Mouse (Mus musculus): ENCODE measurements around the gene Card14.

GRCm38 (mm10) chr11:119392001-119392614 lies 84.5 kb downstream of the Card14 start:
- no peak for TF ChIP-seq CTCF (IDR thresholded peaks at IDR 0.05; ENCODE audit: insufficient read depth, low read depth, low read length)
- TF ChIP-seq POLR2A (IDR thresholded peaks at IDR 0.05; ENCODE audit: insufficient read depth, low read depth, low read length) = no peak

Data from olfactory bulb, adult 2 months (tissue).